Mouse (Mus musculus): Measurements from ENCODE around the gene Gorasp1. TPM values are rescaled to one million over a fixed set of nuclear protein-coding genes. Genes with fewer than 3 reads are reported as not detected.
A peak's percentile ranks its signal among the peaks of the same experiment; 100 is the strongest.

The Gorasp1 gene
- polyA plus RNA-seq, 1 experiment from 2014 or later, result 29.2 TPM

DNA sequence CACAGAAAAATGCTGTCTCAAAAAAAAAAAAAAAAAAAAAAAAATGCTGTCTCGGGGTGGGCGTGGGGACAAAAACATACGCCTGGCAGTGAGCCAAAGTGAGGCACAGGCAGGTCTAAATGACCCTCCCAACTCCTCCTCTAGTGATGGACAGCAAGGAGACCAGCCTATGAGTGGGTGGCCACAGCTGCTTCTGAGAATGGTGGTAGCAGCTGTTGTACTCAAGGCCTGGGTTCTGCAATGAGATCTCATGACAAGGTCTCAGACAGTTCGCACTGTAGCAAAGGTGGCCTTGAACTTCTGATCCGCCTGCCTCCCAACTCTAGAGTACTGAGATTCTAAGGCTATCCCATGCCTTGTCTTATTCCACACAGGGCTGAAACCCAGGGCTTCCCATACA lies 4.0 kb upstream of the Gorasp1 start:
- no peak for DNase-seq (ENCODE audit: low spot score)
- Histone ChIP-seq H3K4me3 (no peak overlapping the region), H3K27me3 (replicated peaks; ENCODE audit: low read depth, poor library complexity, severe bottlenecking) (no peaks in the 10 kb centered on the region), H3K36me3 (replicated peaks) (no peaks in the 10 kb centered on the region), H3K27ac (replicated peaks) (no peak overlapping the region), H3K9me3 (no peaks in the 10 kb centered on the region), H3K4me1 (peaks cover 49% of the 10 kb centered on the region)
- WGBS, result 93% methylated on average over 5 of the region's 5 CpGs

DNA sequence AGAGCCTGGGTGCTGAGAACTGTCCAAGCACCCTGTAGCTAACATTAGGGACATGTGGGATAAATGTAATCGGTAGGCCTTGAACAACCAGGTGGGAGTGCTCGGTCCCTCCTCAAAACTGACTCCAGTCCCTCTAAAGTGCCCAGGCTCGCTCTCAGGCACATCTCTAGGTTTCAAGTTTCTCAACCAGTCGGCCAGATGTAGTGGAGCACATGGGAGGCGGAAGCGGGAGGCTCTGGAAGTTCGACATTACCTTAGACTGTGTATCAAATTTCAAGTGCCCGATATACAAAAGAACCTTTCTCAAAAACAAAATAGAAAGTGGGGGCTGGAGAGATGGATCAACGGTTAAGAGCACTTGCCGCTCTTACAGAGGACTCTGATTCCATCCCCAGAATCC lies 2.3 kb upstream of the Gorasp1 start:
- Histone ChIP-seq H3K9me3 (no peaks in the 10 kb centered on the region), H3K4me3 (no peak overlapping the region), H3K4me1 (peaks cover 52% of the 10 kb centered on the region), H3K36me3 (replicated peaks) (no peaks in the 10 kb centered on the region), H3K27ac (replicated peaks) (peak overlapping the region; percentile 75; the same call in 1 of the 2 replicates), H3K27me3 (replicated peaks; ENCODE audit: low read depth, poor library complexity, severe bottlenecking) (no peaks in the 10 kb centered on the region)
- peak; percentile 48 for DNase-seq (ENCODE audit: low spot score)
- 53% methylated on average over 10 of the region's 10 CpGs for WGBS

DNA sequence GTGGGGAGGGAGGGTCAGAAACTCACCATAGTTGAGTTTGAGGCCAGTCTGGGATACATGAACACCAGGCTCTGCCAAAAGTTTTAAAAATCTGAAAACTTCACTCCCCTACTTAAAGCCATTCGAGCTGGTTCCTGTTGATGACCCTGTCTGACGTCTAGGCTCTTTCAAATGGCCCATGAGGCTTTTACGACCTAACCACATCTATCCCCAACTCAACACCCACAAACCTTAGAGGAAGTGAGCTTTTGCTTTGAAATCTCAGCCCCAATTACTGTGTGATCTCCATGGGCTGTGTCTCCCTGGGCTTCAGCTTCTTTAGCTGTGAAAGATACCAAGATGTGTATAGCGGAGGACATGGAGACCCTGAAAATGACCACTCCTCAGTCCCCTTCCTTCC lies 1.1 kb upstream of the Gorasp1 start:
- Histone ChIP-seq H3K9me3 (no peaks in the 10 kb centered on the region), H3K4me3 (no peak overlapping the region), H3K27ac (replicated peaks) (no peak overlapping the region), H3K4me1 (peaks cover 49% of the 10 kb centered on the region), H3K36me3 (replicated peaks) (no peaks in the 10 kb centered on the region), H3K27me3 (replicated peaks; ENCODE audit: low read depth, poor library complexity, severe bottlenecking) (no peaks in the 10 kb centered on the region)
- 87% methylated on average over 4 of the region's 4 CpGs for WGBS
- no peak for DNase-seq (ENCODE audit: low spot score)

DNA sequence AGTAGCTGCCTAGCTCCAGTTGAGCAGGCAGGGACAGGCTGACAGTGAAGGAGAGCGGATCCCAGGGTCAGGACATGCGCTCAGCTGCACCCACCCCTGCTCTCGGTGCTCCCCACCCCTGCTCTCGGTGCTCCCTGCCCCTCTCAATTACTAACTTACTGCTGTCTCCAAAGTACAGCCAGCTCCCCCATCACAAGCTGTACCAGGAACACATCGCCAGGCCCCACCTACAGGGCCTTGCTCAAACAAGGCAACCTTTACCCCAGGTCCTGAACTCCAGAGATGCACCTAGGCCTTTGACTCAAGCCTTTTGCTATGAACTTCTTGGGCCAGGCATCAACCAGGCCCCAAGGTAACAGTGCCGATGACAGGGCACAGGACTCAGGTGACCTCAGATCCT lies 3.7 kb downstream of the Gorasp1 start:
- H3K9me3 ChIP-seq, result no peaks in the 10 kb centered on the region
- 91% methylated on average over 6 of the region's 6 CpGs for WGBS
- H3K4me1 ChIP-seq, result peaks cover 19% of the 10 kb centered on the region

DNA sequence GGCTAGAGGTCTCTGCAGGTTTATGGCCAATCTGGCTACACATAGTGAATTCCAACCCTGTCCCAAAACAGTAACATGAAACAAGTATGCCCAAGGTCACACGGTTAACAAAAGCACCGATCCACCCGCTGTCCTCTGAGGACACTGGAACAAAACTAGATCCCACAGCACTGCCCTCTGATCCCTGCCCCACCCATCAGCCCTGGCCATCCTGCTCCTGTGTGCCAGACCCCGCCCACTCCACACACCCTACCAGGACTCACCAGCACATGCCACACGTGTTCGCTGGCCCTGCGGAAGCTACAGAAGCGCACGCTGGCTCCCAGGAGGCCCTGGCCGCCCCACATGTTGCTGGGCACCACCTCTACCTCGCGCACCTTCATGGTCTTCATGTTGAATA lies 5.0 kb downstream of the Gorasp1 start:
- 89% methylated on average over 12 of the region's 12 CpGs for WGBS
- Histone ChIP-seq H3K4me1 (peaks cover 13% of the 10 kb centered on the region), H3K27ac (replicated peaks) (no peak overlapping the region), H3K4me3 (no peak overlapping the region), H3K36me3 (replicated peaks) (peaks cover 59% of the 10 kb centered on the region), H3K9me3 (no peaks in the 10 kb centered on the region), H3K27me3 (replicated peaks; ENCODE audit: low read depth, poor library complexity, severe bottlenecking) (no peaks in the 10 kb centered on the region)
- DNase-seq (ENCODE audit: low spot score), result no peak

More for the DNA sequence above, 3.7 kb downstream of the Gorasp1 start:
- DNase-seq (ENCODE audit: low spot score), result no peak
- Histone ChIP-seq H3K4me3 (no peak overlapping the region), H3K27ac (replicated peaks) (no peak overlapping the region), H3K36me3 (replicated peaks) (peaks cover 46% of the 10 kb centered on the region), H3K27me3 (replicated peaks; ENCODE audit: low read depth, poor library complexity, severe bottlenecking) (no peaks in the 10 kb centered on the region)

DNA sequence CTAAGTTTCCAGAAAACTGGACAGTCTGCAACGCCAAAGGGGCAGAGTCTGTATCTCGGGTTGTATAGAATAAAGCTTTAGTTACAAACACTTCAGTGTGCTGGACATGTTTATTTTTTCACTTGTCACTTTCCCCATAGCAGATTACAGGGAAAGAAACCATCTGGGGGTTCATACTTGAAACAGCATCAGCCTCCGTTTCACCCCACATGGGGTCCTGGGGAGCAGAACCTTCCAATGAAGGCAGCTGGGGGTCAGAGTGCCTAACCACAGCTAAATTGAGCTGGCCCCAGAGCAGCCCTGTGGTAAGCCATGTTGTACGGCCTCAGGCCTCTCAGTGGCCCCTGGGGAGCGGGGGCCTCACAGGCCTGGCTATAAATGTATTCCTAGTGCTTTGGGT lies 10.9 kb downstream of the Gorasp1 start:
- H3K4me3 ChIP-seq, result no peak overlapping the region
- no peaks in the 10 kb centered on the region for H3K4me1 ChIP-seq
- H3K27me3 ChIP-seq (replicated peaks; ENCODE audit: low read depth, poor library complexity, severe bottlenecking), result no peaks in the 10 kb centered on the region
- WGBS, result 89% methylated on average over 5 of the region's 5 CpGs
- no peak overlapping the region; the same call in 1 of the 2 replicates for H3K27ac ChIP-seq (replicated peaks)
- H3K36me3 ChIP-seq (replicated peaks), result peaks cover 96% of the 10 kb centered on the region
- DNase-seq (ENCODE audit: low spot score), result no peak
- H3K9me3 ChIP-seq, result no peaks in the 10 kb centered on the region

DNA sequence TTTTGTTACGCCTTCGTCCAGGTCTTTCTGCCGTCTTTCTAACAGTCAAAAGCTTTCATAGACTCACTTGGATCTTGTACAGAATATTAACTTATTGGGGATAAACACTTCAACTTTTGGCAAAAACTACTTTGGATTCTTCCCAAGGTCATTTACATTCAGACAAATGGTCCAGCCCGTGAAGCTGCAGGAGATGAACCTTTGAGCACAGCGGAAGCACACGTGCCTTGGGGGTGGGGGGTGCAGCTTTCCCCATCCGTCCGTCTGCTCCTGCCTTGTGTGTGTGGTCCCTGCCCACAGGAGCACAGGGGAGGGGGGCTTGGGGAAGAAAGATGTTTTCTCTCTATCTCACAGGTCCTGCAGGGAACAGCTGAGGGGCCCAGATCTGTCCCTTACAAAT lies 11.6 kb downstream of the Gorasp1 start:
- DNase-seq (ENCODE audit: low spot score), result no peak
- Histone ChIP-seq H3K4me3 (no peak overlapping the region), H3K9me3 (no peaks in the 10 kb centered on the region), H3K27me3 (replicated peaks; ENCODE audit: low read depth, poor library complexity, severe bottlenecking) (no peaks in the 10 kb centered on the region), H3K36me3 (replicated peaks) (peaks cover 96% of the 10 kb centered on the region), H3K27ac (replicated peaks) (no peak overlapping the region), H3K4me1 (no peaks in the 10 kb centered on the region)
- WGBS, result 90% methylated on average over 8 of the region's 8 CpGs

DNA sequence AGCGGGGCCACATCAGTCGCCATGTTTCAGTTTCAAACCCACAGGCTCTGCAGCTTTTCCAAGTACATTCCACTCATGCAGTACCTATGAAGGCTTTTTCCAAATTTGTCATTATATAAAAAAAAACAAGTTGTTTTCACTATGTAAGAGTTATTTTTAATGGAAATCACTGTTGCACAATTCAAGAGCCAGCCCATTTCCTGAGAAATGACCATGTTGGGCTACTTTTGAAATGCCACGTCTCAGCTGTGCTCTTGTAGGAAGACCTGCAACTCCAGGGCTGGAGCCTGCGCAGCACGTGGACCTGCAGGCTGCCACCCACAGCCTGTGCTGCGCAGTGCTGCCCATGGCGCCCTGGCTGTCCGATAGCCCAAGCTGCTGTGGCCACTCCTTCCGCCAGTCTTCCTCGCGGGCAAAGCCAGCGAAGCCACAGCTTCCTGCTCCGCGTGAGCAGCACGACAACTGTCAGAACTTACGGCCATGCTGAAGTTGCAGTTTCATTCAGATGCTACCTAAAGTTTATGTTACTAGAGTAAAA lies 12.2 kb downstream of the Gorasp1 start:
- 92% methylated on average over 16 of the region's 16 CpGs for WGBS
- H3K9me3 ChIP-seq, result no peaks in the 10 kb centered on the region
- no peak for DNase-seq (ENCODE audit: low spot score)

DNA sequence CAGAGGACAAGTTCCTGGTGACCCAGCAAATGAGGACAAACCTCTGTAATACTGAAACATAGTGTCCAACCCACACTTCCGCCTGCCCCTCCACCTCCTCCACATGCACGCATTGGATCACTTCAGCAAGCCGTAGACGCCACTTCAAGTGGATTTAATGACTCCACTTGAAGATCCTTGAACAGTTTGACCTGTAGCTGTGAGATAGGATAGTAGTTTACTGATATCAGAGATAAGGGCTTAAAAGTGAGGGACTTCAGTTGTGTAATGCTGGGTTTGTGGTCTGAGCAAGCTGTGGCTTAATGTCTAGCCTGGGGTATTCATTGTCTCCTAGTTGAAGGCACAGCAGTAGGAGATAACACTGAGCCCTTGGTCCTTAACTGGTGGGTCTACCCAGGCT lies 13.9 kb downstream of the Gorasp1 start:
- H3K27ac ChIP-seq (replicated peaks), result no peak overlapping the region
- H3K4me3 ChIP-seq, result no peak overlapping the region
- no peaks in the 10 kb centered on the region for H3K4me1 ChIP-seq
- no peaks in the 10 kb centered on the region for H3K27me3 ChIP-seq (replicated peaks; ENCODE audit: low read depth, poor library complexity, severe bottlenecking)
- DNase-seq (ENCODE audit: low spot score), result no peak
- 90% methylated on average over 4 of the region's 4 CpGs for WGBS
- H3K36me3 ChIP-seq (replicated peaks), result peaks cover 96% of the 10 kb centered on the region
- no peaks in the 10 kb centered on the region for H3K9me3 ChIP-seq

More for the DNA sequence above, 12.2 kb downstream of the Gorasp1 start:
- Histone ChIP-seq H3K27me3 (replicated peaks; ENCODE audit: low read depth, poor library complexity, severe bottlenecking) (no peaks in the 10 kb centered on the region), H3K4me3 (no peak overlapping the region), H3K4me1 (no peaks in the 10 kb centered on the region), H3K27ac (replicated peaks) (no peak overlapping the region), H3K36me3 (replicated peaks) (peaks cover 96% of the 10 kb centered on the region)

DNA sequence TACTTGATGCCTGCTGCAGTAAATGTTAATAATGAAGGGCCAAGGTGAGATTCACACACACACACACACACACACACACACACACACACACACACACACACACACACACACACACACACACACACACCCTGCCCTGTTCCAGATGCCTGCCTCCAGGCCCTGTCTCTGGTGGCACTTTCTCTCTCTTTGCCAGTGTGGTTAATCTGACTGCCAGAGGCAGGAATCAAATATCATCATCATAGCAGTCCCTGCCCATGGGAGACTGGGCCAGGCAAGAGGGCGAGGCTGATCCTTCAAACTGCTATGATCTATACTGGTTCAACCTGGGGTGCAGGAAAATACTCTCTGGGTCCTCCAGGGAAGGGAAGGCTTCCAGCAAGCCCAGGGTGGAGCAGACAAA lies 17.5 kb downstream of the Gorasp1 start:
- Histone ChIP-seq H3K4me3 (no peak overlapping the region), H3K36me3 (replicated peaks) (peaks cover 96% of the 10 kb centered on the region), H3K27me3 (replicated peaks; ENCODE audit: low read depth, poor library complexity, severe bottlenecking) (no peaks in the 10 kb centered on the region), H3K9me3 (no peaks in the 10 kb centered on the region), H3K4me1 (no peaks in the 10 kb centered on the region), H3K27ac (replicated peaks) (no peak overlapping the region)
- no peak for DNase-seq (ENCODE audit: low spot score)
- WGBS, result 72% methylated on average over 1 of the region's 1 CpGs

DNA sequence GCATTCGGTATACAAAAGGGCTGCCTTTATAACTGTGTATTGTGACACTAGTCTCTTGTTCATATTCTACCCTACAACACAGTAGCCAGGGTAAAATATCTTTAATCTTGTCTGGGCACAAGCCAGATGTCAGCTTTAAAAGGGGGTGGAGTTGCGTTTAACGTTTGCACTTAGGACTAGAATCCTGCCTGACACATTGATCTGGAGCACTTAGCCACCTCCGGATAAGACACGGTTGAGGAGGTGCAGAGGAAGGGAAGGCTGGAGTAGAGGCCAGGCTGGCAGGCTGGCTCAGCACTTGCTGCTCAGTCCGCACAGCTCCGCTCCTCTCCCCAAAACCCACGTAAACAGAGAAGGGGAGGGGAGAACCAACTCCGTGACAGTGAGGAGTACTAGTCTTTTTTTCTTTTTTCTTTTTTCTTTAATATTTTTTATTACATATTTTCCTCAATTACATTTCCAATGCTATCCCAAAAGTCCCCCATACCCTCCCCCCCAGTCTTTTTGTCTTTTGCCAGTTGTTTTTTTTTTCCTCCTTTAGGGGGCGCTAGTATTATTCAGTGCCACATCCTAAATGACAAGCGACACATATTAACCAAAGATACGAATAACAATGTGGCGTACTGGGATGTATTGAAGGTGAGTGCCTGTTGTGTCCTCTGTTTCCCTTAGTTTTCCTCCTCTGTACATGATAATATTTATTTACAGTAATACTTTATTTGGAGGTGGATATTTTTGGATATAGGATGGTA lies 24.1 kb downstream of the Gorasp1 start:
- Histone ChIP-seq H3K4me3 (no peak overlapping the region), H3K36me3 (replicated peaks) (peaks cover 100% of the 10 kb centered on the region), H3K27ac (replicated peaks) (no peak overlapping the region), H3K9me3 (no peaks in the 10 kb centered on the region), H3K4me1 (no peaks in the 10 kb centered on the region), H3K27me3 (replicated peaks; ENCODE audit: low read depth, poor library complexity, severe bottlenecking) (no peaks in the 10 kb centered on the region)
- 79% methylated on average over 13 of the region's 13 CpGs for WGBS
- no peak for DNase-seq (ENCODE audit: low spot score)

DNA sequence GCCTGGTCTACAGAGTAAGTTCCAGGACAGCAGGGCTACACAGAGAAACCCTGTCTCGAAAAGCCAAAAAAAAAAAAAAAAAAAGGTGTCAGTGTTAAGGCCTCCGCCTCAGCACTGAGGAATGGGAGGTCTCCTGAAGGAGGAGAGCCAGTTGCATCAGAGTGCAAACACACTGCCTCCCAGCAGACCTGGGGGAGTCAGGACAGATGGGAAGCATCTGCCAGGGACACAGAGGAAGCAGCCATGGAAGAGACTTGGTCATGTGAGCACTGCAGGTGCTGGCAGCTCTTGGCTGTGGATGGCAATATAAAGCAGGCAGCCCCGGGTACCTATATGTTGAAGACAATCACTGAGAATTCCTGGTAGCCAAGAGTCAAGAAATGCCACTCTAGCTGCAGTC lies 27.4 kb downstream of the Gorasp1 start:
- no peaks in the 10 kb centered on the region for H3K27me3 ChIP-seq (replicated peaks; ENCODE audit: low read depth, poor library complexity, severe bottlenecking)
- no peaks in the 10 kb centered on the region for H3K4me1 ChIP-seq
- no peak overlapping the region for H3K27ac ChIP-seq (replicated peaks)
- no peaks in the 10 kb centered on the region for H3K9me3 ChIP-seq
- no peak overlapping the region for H3K4me3 ChIP-seq
- peaks cover 100% of the 10 kb centered on the region for H3K36me3 ChIP-seq (replicated peaks)
- no peak for DNase-seq (ENCODE audit: low spot score)
- WGBS, result 87% methylated on average over 3 of the region's 3 CpGs

DNA sequence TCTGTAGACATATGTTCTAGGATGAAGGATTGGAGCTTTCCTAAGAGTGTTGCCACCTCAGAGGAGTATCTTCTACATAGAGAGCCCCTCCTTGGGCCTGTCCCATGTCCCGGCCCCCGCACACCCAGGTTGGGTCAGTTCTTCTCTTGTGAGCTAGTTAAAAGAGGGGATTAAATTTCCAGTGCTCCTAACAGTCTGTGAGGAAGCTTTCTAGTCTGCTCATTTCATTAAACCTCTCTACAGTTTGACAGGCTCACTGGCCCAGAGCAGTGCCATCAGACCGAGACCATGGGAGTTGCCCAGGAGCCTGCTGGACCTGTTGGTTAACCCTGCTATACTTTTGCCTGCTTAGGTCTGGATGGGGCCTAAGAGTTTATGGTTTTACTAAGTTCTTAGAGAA lies 28.7 kb downstream of the Gorasp1 start:
- peaks cover 100% of the 10 kb centered on the region for H3K36me3 ChIP-seq (replicated peaks)

More for the DNA sequence above, 28.7 kb downstream of the Gorasp1 start:
- 98% methylated on average over 3 of the region's 3 CpGs for WGBS
- H3K4me1 ChIP-seq, result no peaks in the 10 kb centered on the region
- no peaks in the 10 kb centered on the region for H3K9me3 ChIP-seq
- no peak overlapping the region for H3K4me3 ChIP-seq
- DNase-seq (ENCODE audit: low spot score), result no peak
- no peaks in the 10 kb centered on the region for H3K27me3 ChIP-seq (replicated peaks; ENCODE audit: low read depth, poor library complexity, severe bottlenecking)
- no peak overlapping the region for H3K27ac ChIP-seq (replicated peaks)
